Mouse (Mus musculus): Measurements from ENCODE around the gene Mvb12b. TPM values are rescaled to one million over a fixed set of nuclear protein-coding genes. Genes with fewer than 3 reads are reported as not detected.

Gene Mvb12b
- total RNA-seq, 1 experiment: 5.0 TPM

- Histone ChIP-seq H3K4me3 (ENCODE audit: insufficient read depth in 1 of 2, low read depth in 1 of 2, low read length in 2 of 2, poor library complexity in 1 of 2, severe bottlenecking in 1 of 2) (no peak overlapping the region), H3K4me1 (ENCODE audit: control insufficient read depth in 2 of 2, insufficient read depth in 2 of 2, low read length in 2 of 2, poor library complexity in 1 of 2) (peaks cover 0 to 2% of the 10 kb centered on the region in 2 experiments; a peak in 1 of 4 replicates), H3K9me3 (ENCODE audit: control insufficient read depth, insufficient read depth, low read depth, low read length) (no peaks in the 10 kb centered on the region), H3K9ac (ENCODE audit: insufficient read depth, low read depth, low read length, poor library complexity, severe bottlenecking) (no peak overlapping the region), H3K27ac (ENCODE audit: insufficient read depth, low read depth, low read length, poor library complexity, severe bottlenecking) (no peak overlapping the region), H3K36me3 (ENCODE audit: control insufficient read depth, insufficient read depth, low read length, poor library complexity, severe bottlenecking) (no peaks in the 10 kb centered on the region; the same call in 1 of the 2 replicates)
- no peak for DNase-seq (ENCODE audit: low read depth, low spot score)
- TF ChIP-seq MAFK (IDR thresholded peaks at IDR 0.05; ENCODE audit: insufficient read depth, low read depth, low read length) (no peak), ZNF384 (IDR thresholded peaks at IDR 0.05; ENCODE audit: low read depth, low read length) (no peak), ZC3H11A (IDR thresholded peaks at IDR 0.05; ENCODE audit: borderline replicate concordance, low read depth, low read length) (no peak), CHD2 (IDR thresholded peaks at IDR 0.05; ENCODE audit: low read depth, low read length) (no peak), HCFC1 (IDR thresholded peaks at IDR 0.05; ENCODE audit: borderline replicate concordance, insufficient read depth, low read length) (no peak)
- in situ Hi-C loops (cut with MboI; ENCODE audit: low sequenced_read_pairs in 2 of 2, unreplicated experiment in 2 of 2): no loop called here
These were observed 53.8 kb downstream of the Mvb12b start for GRCm38 (mm10) chr2:33833902-33834301.

- Histone ChIP-seq H3K36me3 (ENCODE audit: control insufficient read depth, insufficient read depth, low read length, poor library complexity, severe bottlenecking) (no peaks in the 10 kb centered on the region), H3K4me1 (ENCODE audit: control insufficient read depth in 2 of 2, insufficient read depth in 2 of 2, low read length in 2 of 2, poor library complexity in 1 of 2) (peaks cover 3 to 10% of the 10 kb centered on the region in 2 experiments), H3K4me3 (ENCODE audit: insufficient read depth in 1 of 2, low read depth in 1 of 2, low read length in 2 of 2, poor library complexity in 1 of 2, severe bottlenecking in 1 of 2) (no peak overlapping the region), H3K27ac (ENCODE audit: insufficient read depth, low read depth, low read length, poor library complexity, severe bottlenecking) (no peak overlapping the region), H3K9ac (ENCODE audit: insufficient read depth, low read depth, low read length, poor library complexity, severe bottlenecking) (no peak overlapping the region), H3K9me3 (ENCODE audit: control insufficient read depth, insufficient read depth, low read depth, low read length) (no peaks in the 10 kb centered on the region)
- in situ Hi-C loops (cut with MboI; ENCODE audit: low sequenced_read_pairs in 2 of 2, unreplicated experiment in 2 of 2): loop anchor here in 1 of 2 experiments (10.0 kb wide), 1 partner anchor 125 kb away; no protein-coding TSS in a partner anchor
- no peak for TF ChIP-seq ZC3H11A (IDR thresholded peaks at IDR 0.05; ENCODE audit: borderline replicate concordance, low read depth, low read length)
- TF ChIP-seq HCFC1 (IDR thresholded peaks at IDR 0.05; ENCODE audit: borderline replicate concordance, insufficient read depth, low read length): no peak
- no peak for TF ChIP-seq MAFK (IDR thresholded peaks at IDR 0.05; ENCODE audit: insufficient read depth, low read depth, low read length)
- no peak for TF ChIP-seq ZNF384 (IDR thresholded peaks at IDR 0.05; ENCODE audit: low read depth, low read length)
- TF ChIP-seq CHD2 (IDR thresholded peaks at IDR 0.05; ENCODE audit: low read depth, low read length): no peak
- DNase-seq (ENCODE audit: low read depth, low spot score): no peak
These were observed 57.9 kb downstream of the Mvb12b start for GRCm38 (mm10) chr2:33829870-33830269.

- H3K9ac ChIP-seq (ENCODE audit: insufficient read depth, low read depth, low read length, poor library complexity, severe bottlenecking): no peak overlapping the region
- no peaks in the 10 kb centered on the region for H3K9me3 ChIP-seq (ENCODE audit: control insufficient read depth, insufficient read depth, low read depth, low read length)
- in situ Hi-C loops (cut with MboI; ENCODE audit: low sequenced_read_pairs in 2 of 2, unreplicated experiment in 2 of 2): loop anchor here in 1 of 2 experiments (10.0 kb wide), 1 partner anchor 128 kb away; no protein-coding TSS in a partner anchor
- H3K36me3 ChIP-seq (ENCODE audit: control insufficient read depth, insufficient read depth, low read length, poor library complexity, severe bottlenecking): no peaks in the 10 kb centered on the region
- TF ChIP-seq HCFC1 (IDR thresholded peaks at IDR 0.05; ENCODE audit: borderline replicate concordance, insufficient read depth, low read length) (no peak), CHD2 (IDR thresholded peaks at IDR 0.05; ENCODE audit: low read depth, low read length) (no peak), MAFK (IDR thresholded peaks at IDR 0.05; ENCODE audit: insufficient read depth, low read depth, low read length) (no peak), ZNF384 (IDR thresholded peaks at IDR 0.05; ENCODE audit: low read depth, low read length) (no peak), ZC3H11A (IDR thresholded peaks at IDR 0.05; ENCODE audit: borderline replicate concordance, low read depth, low read length) (no peak)
- no peak overlapping the region for H3K27ac ChIP-seq (ENCODE audit: insufficient read depth, low read depth, low read length, poor library complexity, severe bottlenecking)
- H3K4me3 ChIP-seq (ENCODE audit: insufficient read depth in 1 of 2, low read depth in 1 of 2, low read length in 2 of 2, poor library complexity in 1 of 2, severe bottlenecking in 1 of 2): 0 out of 4 replicates have a peak overlapping the region, but pooled peaks of 1 of the 2 experiments have one; percentile 26
- DNase-seq (ENCODE audit: low read depth, low spot score): no peak
- H3K4me1 ChIP-seq (ENCODE audit: control insufficient read depth in 2 of 2, insufficient read depth in 2 of 2, low read length in 2 of 2, poor library complexity in 1 of 2): peaks cover 3 to 14% of the 10 kb centered on the region in 2 experiments
These were observed 61.0 kb downstream of the Mvb12b start for GRCm38 (mm10) chr2:33826777-33827176.

GRCm38 (mm10) chr2:33824935-33825514, 62.7 kb downstream of the Mvb12b start:
- H3K36me3 ChIP-seq (ENCODE audit: control insufficient read depth, insufficient read depth, low read length, poor library complexity, severe bottlenecking): no peaks in the 10 kb centered on the region
- no peak for TF ChIP-seq CHD2 (IDR thresholded peaks at IDR 0.05; ENCODE audit: low read depth, low read length)
- TF ChIP-seq MAFK (IDR thresholded peaks at IDR 0.05; ENCODE audit: insufficient read depth, low read depth, low read length): no peak
- no peak for TF ChIP-seq ZNF384 (IDR thresholded peaks at IDR 0.05; ENCODE audit: low read depth, low read length)
- no peak for TF ChIP-seq ZC3H11A (IDR thresholded peaks at IDR 0.05; ENCODE audit: borderline replicate concordance, low read depth, low read length)
- no peak for TF ChIP-seq HCFC1 (IDR thresholded peaks at IDR 0.05; ENCODE audit: borderline replicate concordance, insufficient read depth, low read length)

More at GRCm38 (mm10) chr2:33824935-33825514, 62.7 kb downstream of the Mvb12b start:
- Histone ChIP-seq H3K4me3 (ENCODE audit: insufficient read depth in 1 of 2, low read depth in 1 of 2, low read length in 2 of 2, poor library complexity in 1 of 2, severe bottlenecking in 1 of 2) (no peak overlapping the region), H3K9me3 (ENCODE audit: control insufficient read depth, insufficient read depth, low read depth, low read length) (no peaks in the 10 kb centered on the region), H3K27ac (ENCODE audit: insufficient read depth, low read depth, low read length, poor library complexity, severe bottlenecking) (no peak overlapping the region), H3K9ac (ENCODE audit: insufficient read depth, low read depth, low read length, poor library complexity, severe bottlenecking) (no peak overlapping the region), H3K4me1 (ENCODE audit: control insufficient read depth in 2 of 2, insufficient read depth in 2 of 2, low read length in 2 of 2, poor library complexity in 1 of 2) (peaks cover 3 to 17% of the 10 kb centered on the region in 2 experiments)
- no peak for DNase-seq (ENCODE audit: low read depth, low spot score)
- in situ Hi-C loops (cut with MboI; ENCODE audit: low sequenced_read_pairs in 2 of 2, unreplicated experiment in 2 of 2): loop anchor here in 1 of 2 experiments (10.0 kb wide), 1 partner anchor 130 kb away; no protein-coding TSS in a partner anchor
